8 mouse cellular contexts compared by ENCODE assay signal in the genomic region with DNA sequence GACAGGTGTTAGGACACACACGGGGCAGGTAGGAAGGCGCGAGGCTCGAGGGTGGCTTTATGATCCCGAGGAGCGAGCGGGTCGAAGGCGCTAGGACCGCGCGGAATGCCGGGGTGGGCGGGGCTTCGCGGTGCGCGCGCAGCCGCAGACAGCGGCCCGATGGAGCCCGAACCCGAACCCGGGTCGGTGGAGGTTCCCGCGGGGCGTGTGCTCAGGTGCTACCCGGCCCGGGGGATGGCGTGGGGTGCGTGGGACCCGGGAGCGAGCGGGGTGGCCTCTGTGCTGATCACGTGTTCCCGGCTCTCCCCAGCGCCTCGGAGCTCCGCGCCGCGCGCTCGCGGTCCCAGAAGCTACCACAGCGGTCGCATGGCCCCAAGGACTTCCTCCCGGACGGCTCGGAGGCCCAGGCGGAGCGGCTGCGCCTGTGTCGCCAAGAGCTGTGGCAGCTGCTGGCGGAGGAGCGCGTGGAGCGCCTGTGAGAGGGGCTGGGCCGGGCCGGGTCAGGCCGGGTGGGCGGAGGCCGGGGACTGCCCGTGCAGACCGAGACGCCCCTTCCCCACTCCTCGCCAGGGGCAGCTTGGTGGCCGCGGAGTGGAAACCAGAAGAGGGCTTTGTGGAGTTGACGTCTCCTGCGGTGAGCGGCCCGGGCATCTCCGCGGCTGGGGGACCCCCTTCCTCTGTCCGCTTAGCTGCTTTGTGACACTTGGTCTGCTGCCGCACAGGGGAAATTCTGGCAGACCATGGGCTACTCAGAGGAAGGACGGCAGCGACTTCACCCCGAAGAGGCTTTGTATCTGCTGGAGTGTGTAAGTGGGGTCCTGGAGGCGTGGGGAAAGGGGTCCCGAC. TPM values are rescaled to one million over a fixed set of nuclear protein-coding genes. Genes with fewer than 3 reads are reported as not detected.
DNase-seq lines count a peak whose midpoint lies in the region; ATAC-seq and TF ChIP-seq lines count a peak whose summit lies in the region.

A gene (plus strand): TSS at position 120 of the 846 bp plus-strand sequence.

- H3K4me1 ChIP-seq in CH12.LX (ENCODE audit: control insufficient read depth in 1 of 2, insufficient read depth in 2 of 2), result peaks cover 13 to 44% of the 10 kb centered on the region in 2 experiments
- H3K4me1 ChIP-seq in forebrain, embryonic 12.5 days, result peaks cover 51% of the 10 kb centered on the region
- peaks cover 6% of the 10 kb centered on the region; the same call in 1 of the 2 replicates for H3K4me1 ChIP-seq in lung, adult 2 months (ENCODE audit: control insufficient read depth, insufficient read depth, low read length)
- peaks cover 51% of the 10 kb centered on the region for H3K4me1 ChIP-seq in neural tube, embryonic 15.5 days

- peak within 1 kb of the TSS; percentile 77 for H3K9ac ChIP-seq in CH12.LX (ENCODE audit: insufficient read depth, low read depth)
- H3K9ac ChIP-seq in forebrain, embryonic 12.5 days, result peak within 1 kb of the TSS; percentile 90
- peak within 1 kb of the TSS; percentile 85 for H3K9ac ChIP-seq in neural tube, embryonic 15.5 days (replicated peaks)

- peak within 1 kb of the TSS; percentile 15; the same call in 1 of the 2 replicates for H3K27ac ChIP-seq in CH12.LX (ENCODE audit: insufficient read depth, low read depth)
- peak within 1 kb of the TSS; percentile 83 for H3K27ac ChIP-seq in forebrain, embryonic 12.5 days
- H3K27ac ChIP-seq in neural tube, embryonic 15.5 days (replicated peaks), result peak within 1 kb of the TSS; percentile 76

- no peak for TF ChIP-seq EP300 in CH12.LX (IDR thresholded peaks at IDR 0.05; ENCODE audit: low read length)

- in situ Hi-C loops in CH12.LX (cut with MboI; ENCODE audit: low pct_ligation_motif_present, low pct_unique_long_range_greater_than_20kb, low sequenced_read_pairs), result loop anchor here (5.0 kb wide), 4 partner anchors 98 to 323 kb away; a partner anchor contains a TSS

- H3K27me3 ChIP-seq in CH12.LX (replicated peaks), result no peaks in the 10 kb centered on the region
- H3K27me3 ChIP-seq in forebrain, embryonic 12.5 days, result no peaks in the 10 kb centered on the region
- no peaks in the 10 kb centered on the region for H3K27me3 ChIP-seq in neural tube, embryonic 15.5 days (replicated peaks)

- TF ChIP-seq POLR2A in CH12.LX (IDR thresholded peaks at IDR 0.05; ENCODE audit: low read depth, low read length), result peak; percentile 96
- TF ChIP-seq POLR2A in lung, adult 2 months (IDR thresholded peaks at IDR 0.05; ENCODE audit: borderline replicate concordance, extremely low read depth, low read depth, low read length), result no peak

- no peak for TF ChIP-seq CTCF in CH12.LX (conservative IDR thresholded peaks at IDR 0.05 in 1 of 2, IDR thresholded peaks at IDR 0.05 in 1 of 2; ENCODE audit: low read depth in 2 of 2, low read length in 2 of 2)
- TF ChIP-seq CTCF in lung, adult 2 months (IDR thresholded peaks at IDR 0.05; ENCODE audit: insufficient read depth, low read length), result no peak

- H3K4me2 ChIP-seq in CH12.LX (ENCODE audit: insufficient read depth, low read depth, poor library complexity, severe bottlenecking), result peak within 1 kb of the TSS; percentile 91
- peak within 1 kb of the TSS; percentile 85 for H3K4me2 ChIP-seq in forebrain, embryonic 12.5 days
- H3K4me2 ChIP-seq in neural tube, embryonic 15.5 days, result peak within 1 kb of the TSS; percentile 96

- WGBS in forebrain, embryonic 12.5 days, result under 1% methylated on average over 65 of the region's 84 CpGs
- 1% methylated on average over 83 of the region's 84 CpGs for WGBS in large intestine, adult 2 months
- WGBS in lung, adult 2 months, result 2% methylated on average over 84 of the region's 84 CpGs
- under 1% methylated on average over 80 of the region's 84 CpGs for WGBS in neural tube, embryonic 15.5 days

- peak; percentile 67 for ATAC-seq in forebrain, embryonic 12.5 days (ENCODE audit: low FRiP score)
- peak; percentile 74 for ATAC-seq in neural tube, embryonic 15.5 days (ENCODE audit: low FRiP score)

- H3K36me3 ChIP-seq in CH12.LX (replicated peaks in 1 of 2; ENCODE audit: control insufficient read depth in 1 of 2, insufficient read depth in 1 of 2, low read length in 1 of 2), result peaks cover 19 to 59% of the 10 kb centered on the region in 2 experiments
- peaks cover 33% of the 10 kb centered on the region for H3K36me3 ChIP-seq in forebrain, embryonic 12.5 days (replicated peaks)
- H3K36me3 ChIP-seq in neural tube, embryonic 15.5 days, result peaks cover 20% of the 10 kb centered on the region

- 0 out of 2 replicates have a peak, but pooled peaks cover 5% of the 10 kb centered on the region for H3K79me2 ChIP-seq in CH12.LX (replicated peaks; ENCODE audit: control insufficient read depth, extremely low read depth, insufficient read depth, poor library complexity, severe bottlenecking)

- intact Hi-C loops in heart, postnatal 10 days (cut with DNase I), result loop anchor here (1.0 to 5.0 kb wide), 3 partner anchors 93 to 184 kb away; no protein-coding TSS in a partner anchor

- DNase-seq in CH12.LX (ENCODE audit: extremely low read depth), result peak; percentile 82
- peak; percentile 75 for DNase-seq in c-Kit-positive CD71-positive TER-119-negative erythroid progenitor cells, embryonic 14.5 days (ENCODE audit: low read depth)
- peak; percentile 91 for DNase-seq in heart, postnatal 10 days
- no peak for DNase-seq in large intestine, adult 2 months (ENCODE audit: low read depth, low spot score)
- peak; percentile 91 for DNase-seq in lung, adult 2 months
- DNase-seq in testis, postnatal 14 days (ENCODE audit: low spot score), result peak; percentile 86

- dilution Hi-C loops in CH12.LX (cut with MboI; ENCODE audit: extremely low pct_ligation_motif_present, extremely low pct_unique_long_range_greater_than_20kb, low sequenced_read_pairs), result no loop called here

- TF ChIP-seq RAD21 in CH12.LX (IDR thresholded peaks at IDR 0.05; ENCODE audit: low read depth, low read length), result no peak

- peak within 1 kb of the TSS; percentile 77 to 91 (median 81) for H3K4me3 ChIP-seq in CH12.LX (replicated peaks in 1 of 3; ENCODE audit: low read depth in 2 of 3, low read length in 2 of 3, poor library complexity in 1 of 3)
- H3K4me3 ChIP-seq in forebrain, embryonic 12.5 days (replicated peaks), result peak within 1 kb of the TSS; percentile 95
- H3K4me3 ChIP-seq in lung, adult 2 months (replicated peaks; ENCODE audit: extremely low read depth, low read depth, low read length), result peak within 1 kb of the TSS; percentile 79
- peak within 1 kb of the TSS; percentile 84 for H3K4me3 ChIP-seq in neural tube, embryonic 15.5 days (replicated peaks)

- H3K9me3 ChIP-seq in CH12.LX (replicated peaks; ENCODE audit: low read length), result no peaks in the 10 kb centered on the region
- H3K9me3 ChIP-seq in forebrain, embryonic 12.5 days, result no peaks in the 10 kb centered on the region
- no peaks in the 10 kb centered on the region for H3K9me3 ChIP-seq in neural tube, embryonic 15.5 days (replicated peaks)

TF ChIP-seq in CH12.LX, 34 proteins besides CTCF, POLR2A, EP300 and RAD21 (continues in another document):
- TF ChIP-seq SIN3A (IDR thresholded peaks at IDR 0.05; ENCODE audit: low read length) (peak; percentile 79; the same call in 1 of the 2 replicates), HCFC1 (IDR thresholded peaks at IDR 0.05; ENCODE audit: low read depth, low read length) (peak; percentile 75), UBTF (IDR thresholded peaks at IDR 0.05; ENCODE audit: low read depth, low read length) (peak; percentile 91; the same call in 1 of the 2 replicates), KAT2A (IDR thresholded peaks at IDR 0.05; ENCODE audit: insufficient replicate concordance, low read length) (0 out of 2 replicates have a peak, but pooled peaks have one; percentile 7), ZMIZ1 (IDR thresholded peaks at IDR 0.05; ENCODE audit: low read depth, low read length) (0 out of 2 replicates have a peak, but pooled peaks have one; percentile 29), MXI1 (IDR thresholded peaks at IDR 0.05; ENCODE audit: low read depth, low read length) (peak; percentile 93), ETS1 (conservative IDR thresholded peaks at IDR 0.05; ENCODE audit: low read depth, low read length) (no peak), CHD1 (IDR thresholded peaks at IDR 0.05; ENCODE audit: low read depth, low read length) (no peak), ELF1 (IDR thresholded peaks at IDR 0.05; ENCODE audit: low read depth, low read length) (peak; percentile 38; the same call in 1 of the 2 replicates), TBP (conservative IDR thresholded peaks at IDR 0.05; ENCODE audit: low read depth, low read length) (no peak), PAX5 (IDR thresholded peaks at IDR 0.05; ENCODE audit: low read length) (no peak), IRF4 (IDR thresholded peaks at IDR 0.05; ENCODE audit: low read depth, low read length) (0 out of 2 replicates have a peak, but pooled peaks have one; percentile 4), E2F4 (IDR thresholded peaks at IDR 0.05; ENCODE audit: insufficient replicate concordance, low read depth, low read length) (no peak), TCF12 (IDR thresholded peaks at IDR 0.05; ENCODE audit: low read depth, low read length) (peak; percentile 82), ZC3H11A (IDR thresholded peaks at IDR 0.05; ENCODE audit: low read depth, low read length) (no peak), JUND (conservative IDR thresholded peaks at IDR 0.05; ENCODE audit: low read depth, low read length) (no peak), RCOR1 (conservative IDR thresholded peaks at IDR 0.05; ENCODE audit: low read depth, low read length) (no peak), USF2 (conservative IDR thresholded peaks at IDR 0.05; ENCODE audit: low read depth, low read length) (no peak; the same call in 1 of the 2 replicates), MEF2A (IDR thresholded peaks at IDR 0.05; ENCODE audit: borderline replicate concordance, low read depth, low read length) (peak; percentile 54), USF1 (IDR thresholded peaks at IDR 0.05; ENCODE audit: low read depth, low read length) (peak; percentile 49; the same call in 1 of the 2 replicates), POLR2AphosphoS2 (IDR thresholded peaks at IDR 0.05; ENCODE audit: low read depth, low read length) (peak; percentile 59; the same call in 1 of the 2 replicates), MAZ (IDR thresholded peaks at IDR 0.05; ENCODE audit: low read depth, low read length) (no peak), MYC (IDR thresholded peaks at IDR 0.05; ENCODE audit: low read depth, low read length) (peak; percentile 26; the same call in 1 of the 2 replicates), ZNF384 (IDR thresholded peaks at IDR 0.05; ENCODE audit: low read depth, low read length) (no peak)

RNA-seq across cellular contexts. Expression of the gene that starts here (rescaled TPM):
- 71.1 and 71.2 TPM in 2 replicates for total RNA-seq in CH12.LX (2012; rRNA removed)
- 44.9 and 45.8 TPM in 2 replicates for total RNA-seq in CH12.LX (2014; rRNA removed)
- 55.0 and 59.4 TPM in 2 replicates for polyA plus RNA-seq in CH12.LX (2012; ENCODE audit: insufficient read length, low read depth)
- polyA plus RNA-seq in forebrain, embryonic 12.5 days (2016; fragmentation: Nextera tagmentation; extraction: Ambion mirVana), result 27.1 and 28.4 TPM in 2 replicates
- 10 to 100 TPM; 10.5 to 15.0 TPM for total RNA-seq in heart, postnatal 10 days (2021)
- polyA plus RNA-seq in large intestine, adult 2 months (2012; rRNA removed), result 31.4 and 31.5 TPM in 2 replicates
- 28.9 and 31.3 TPM in 2 replicates for polyA plus RNA-seq in lung, adult 2 months (2012; rRNA removed)
- 22.0 and 23.7 TPM in 2 replicates for polyA plus RNA-seq in neural tube, embryonic 15.5 days (2015; fragmentation: Nextera tagmentation; extraction: Ambion mirVana)

Comparison
In these comparisons a context has a peak if more than half of its experiments do, and no peak if none do; other contexts are left out.
1. H3K27ac ChIP-seq: peak in every context shown above with its lines; median percentile 83 in forebrain, embryonic 12.5 days; 76 in neural tube, embryonic 15.5 days; 15 in CH12.LX.